Mouse (Mus musculus) heart, adult 2 months (tissue): Measurements from ENCODE around the gene H2afy2.

Source experiments
- CTCF ChIP-seq: fragments of 200-600 bp; IDR thresholded peaks from 2 replicates; pipeline ENCODE4 v1.8.1; 2022; ENCODE audit warnings: antibody characterized with exemption, mild to moderate bottlenecking, moderate library complexity
- EP300 ChIP-seq: fragments of 200-500 bp; IDR thresholded peaks from 2 replicates; pipeline ENCODE4 v1.6.1; 2011; ENCODE audit warnings: low read depth, low read length, control low read depth; ENCODE audit not compliant: insufficient read depth
- POLR2A ChIP-seq: fragments of 200-500 bp; IDR thresholded peaks from 2 replicates; pipeline ENCODE4 v1.6.1; 2011; ENCODE audit warnings: mild to moderate bottlenecking, low read depth, low read length, control low read depth; ENCODE audit not compliant: insufficient read depth

DNA sequence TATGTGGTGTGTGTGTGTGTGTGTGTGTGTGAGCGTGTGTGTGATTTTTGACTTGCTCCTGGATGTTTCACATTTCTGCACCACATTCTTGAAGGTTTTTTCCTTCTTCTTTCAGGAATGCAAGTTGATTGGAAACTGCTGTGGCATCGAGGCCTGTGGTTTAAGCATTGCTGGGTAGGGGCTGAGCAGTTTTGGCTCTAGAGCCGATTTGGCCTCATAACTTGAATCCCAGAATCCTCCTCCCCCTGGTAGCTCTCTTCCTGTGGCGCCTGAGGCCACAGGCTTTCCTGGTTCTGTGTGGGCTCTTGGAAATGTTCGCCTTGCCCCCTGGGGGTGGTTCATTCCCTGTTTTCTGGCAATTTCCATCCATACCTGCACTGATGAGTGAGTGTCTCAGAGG is 28.0 kb upstream of the H2afy2 start:
- TF ChIP-seq EP300 (no peak), CTCF (no peak), POLR2A (no peak)
